Mouse (Mus musculus): ENCODE measurements at regions not wholly inside any gene's neighbourhood (a gene's known extent, or its start where the extent isn't known, plus 50 kb on each side); places are given as distances from the start of the nearest gene placed in this dataset.

- TF ChIP-seq POLR2A (IDR thresholded peaks at IDR 0.05; ENCODE audit: insufficient read depth, low read length) (no peak), CTCF (IDR thresholded peaks at IDR 0.05; ENCODE audit: low read depth, low read length) (no peak), EP300 (IDR thresholded peaks at IDR 0.05; ENCODE audit: insufficient read depth, low read depth, low read length) (no peak)
Observed at GRCm38 (mm10) chr16:76604914-76605313, 231.3 kb upstream of the Nrip1 start.
